Mouse (Mus musculus): ENCODE measurements around the gene N4bp3. TPM values are rescaled to one million over a fixed set of nuclear protein-coding genes. Genes with fewer than 3 reads are reported as not detected.

N4bp3 gene
- total RNA-seq, 4 experiments from 2014 or later, result 15.0 to 18.9 (median 15.7) TPM

- DNase-seq (ENCODE audit: low spot score in 2 of 2), result no peak
These were observed 48.4 kb downstream of the N4bp3 start for GRCm38 (mm10) chr11:51602253-51602652.

- no peak for DNase-seq (ENCODE audit: low spot score in 2 of 2)
These were observed 53.1 kb downstream of the N4bp3 start for GRCm38 (mm10) chr11:51597553-51597952.

- no peak for DNase-seq (ENCODE audit: low spot score in 2 of 2)
These were observed 55.1 kb downstream of the N4bp3 start for GRCm38 (mm10) chr11:51595459-51596083.

- no peak for DNase-seq (ENCODE audit: low spot score in 2 of 2)
These were observed 55.8 kb downstream of the N4bp3 start for GRCm38 (mm10) chr11:51594715-51595350.

GRCm38 (mm10) chr11:51593849-51594248 is 56.8 kb downstream of the N4bp3 start:
- DNase-seq (ENCODE audit: low spot score in 2 of 2), result no peak

- no peak for DNase-seq (ENCODE audit: low spot score in 2 of 2)
These were observed 57.3 kb downstream of the N4bp3 start for GRCm38 (mm10) chr11:51593368-51593767.

Other genes starting within 250 kb of the N4bp3 start
- 10 to 100 TPM in 1 of 4 experiments, 1 to 10 TPM in 3; 7.9 to 10.2 (median 8.9) TPM for gene Phykpl, start 66.1 kb downstream of the N4bp3 start, total RNA-seq (2022)
- 100 to 1,000 TPM; 123 to 152 (median 135) TPM for gene Hnrnpab, start 44.0 kb downstream of the N4bp3 start, total RNA-seq (2022)
- 10 to 100 TPM; 31.8 to 48.9 (median 42.3) TPM for gene Nhp2, start 31.1 kb downstream of the N4bp3 start, total RNA-seq (2022)
- 10 to 100 TPM; 52.4 to 58.6 (median 55.4) TPM for gene Rmnd5b, start 14.9 kb downstream of the N4bp3 start, total RNA-seq (2022)
- 1 to 10 TPM; 1.3 to 2.5 (median 2.0) TPM for gene D930048N14Rik, start 112 bp upstream of the N4bp3 start, total RNA-seq (2022)
- 10 to 100 TPM; 32.5 to 42.6 (median 34.8) TPM for gene 0610009B22Rik, start 38.0 kb upstream of the N4bp3 start, total RNA-seq (2022)
- gene Sec24a, start 112.8 kb upstream of the N4bp3 start, total RNA-seq (2022), result 10 to 100 TPM; 19.4 to 23.8 (median 20.5) TPM
- 10 to 100 TPM; 67.5 to 74.9 (median 70.7) TPM for gene Sar1b, start 112.8 kb upstream of the N4bp3 start, total RNA-seq (2022)
- gene Jade2, start 206.8 kb upstream of the N4bp3 start, total RNA-seq (2022), result 10 to 100 TPM; 50.6 to 54.2 (median 52.0) TPM

All from layer of hippocampus, adult 8-10 months (tissue).